Mouse (Mus musculus): Measurements from ENCODE around the gene Flywch2. TPM values are rescaled to one million over a fixed set of nuclear protein-coding genes. Genes with fewer than 3 reads are reported as not detected.

The Flywch2 gene
- polyA plus RNA-seq, 1 experiment, result 10.7 TPM

- TF ChIP-seq CTCF (IDR thresholded peaks at IDR 0.05; ENCODE audit: low read depth, low read length), result no peak
- no peak for TF ChIP-seq POLR2A (IDR thresholded peaks at IDR 0.05; ENCODE audit: insufficient read depth, low read length)
- no peak for TF ChIP-seq EP300 (IDR thresholded peaks at IDR 0.05; ENCODE audit: insufficient read depth, low read depth, low read length)
- no peak overlapping the region for H3K9ac ChIP-seq (ENCODE audit: low read depth, poor library complexity, severe bottlenecking)
- no peak overlapping the region for H3K27ac ChIP-seq (ENCODE audit: insufficient read depth, low read length)
- no peaks in the 10 kb centered on the region; the same call in 1 of the 2 replicates for H3K27me3 ChIP-seq (ENCODE audit: control insufficient read depth, insufficient read depth, low read length, poor library complexity, severe bottlenecking)
- H3K36me3 ChIP-seq (ENCODE audit: control insufficient read depth, insufficient read depth, low read length, poor library complexity, severe bottlenecking), result no peaks in the 10 kb centered on the region
- no peaks in the 10 kb centered on the region for H3K9me3 ChIP-seq (replicated peaks; ENCODE audit: control insufficient read depth, insufficient read depth, low read length, poor library complexity, severe bottlenecking)
- H3K4me1 ChIP-seq (ENCODE audit: control insufficient read depth, insufficient read depth, low read length), result no peaks in the 10 kb centered on the region
- H3K4me3 ChIP-seq (ENCODE audit: low read depth, low read length), result no peak overlapping the region
These were observed 36.3 kb downstream of the Flywch2 start for GRCm38 (mm10) chr17:23749400-23750191.

- H3K27ac ChIP-seq (ENCODE audit: insufficient read depth, low read length), result no peak overlapping the region
- TF ChIP-seq EP300 (IDR thresholded peaks at IDR 0.05; ENCODE audit: insufficient read depth, low read depth, low read length) (no peak), POLR2A (IDR thresholded peaks at IDR 0.05; ENCODE audit: insufficient read depth, low read length) (no peak), CTCF (IDR thresholded peaks at IDR 0.05; ENCODE audit: low read depth, low read length) (peak; percentile 21)
- no peaks in the 10 kb centered on the region; the same call in 1 of the 2 replicates for H3K27me3 ChIP-seq (ENCODE audit: control insufficient read depth, insufficient read depth, low read length, poor library complexity, severe bottlenecking)
- H3K36me3 ChIP-seq (ENCODE audit: control insufficient read depth, insufficient read depth, low read length, poor library complexity, severe bottlenecking), result no peaks in the 10 kb centered on the region
- H3K4me1 ChIP-seq (ENCODE audit: control insufficient read depth, insufficient read depth, low read length), result no peaks in the 10 kb centered on the region
- H3K9ac ChIP-seq (ENCODE audit: low read depth, poor library complexity, severe bottlenecking), result no peak overlapping the region
- H3K9me3 ChIP-seq (replicated peaks; ENCODE audit: control insufficient read depth, insufficient read depth, low read length, poor library complexity, severe bottlenecking), result no peaks in the 10 kb centered on the region
- H3K4me3 ChIP-seq (ENCODE audit: low read depth, low read length), result no peak overlapping the region
These were observed 37.1 kb downstream of the Flywch2 start for GRCm38 (mm10) chr17:23748631-23749391.

- H3K4me3 ChIP-seq (ENCODE audit: low read depth, low read length), result no peak overlapping the region
- H3K27ac ChIP-seq (ENCODE audit: insufficient read depth, low read length), result no peak overlapping the region
- no peak for TF ChIP-seq CTCF (IDR thresholded peaks at IDR 0.05; ENCODE audit: low read depth, low read length)
- no peak for TF ChIP-seq EP300 (IDR thresholded peaks at IDR 0.05; ENCODE audit: insufficient read depth, low read depth, low read length)
- TF ChIP-seq POLR2A (IDR thresholded peaks at IDR 0.05; ENCODE audit: insufficient read depth, low read length), result no peak
- no peaks in the 10 kb centered on the region; the same call in 1 of the 2 replicates for H3K27me3 ChIP-seq (ENCODE audit: control insufficient read depth, insufficient read depth, low read length, poor library complexity, severe bottlenecking)
- H3K4me1 ChIP-seq (ENCODE audit: control insufficient read depth, insufficient read depth, low read length), result no peaks in the 10 kb centered on the region
- H3K9me3 ChIP-seq (replicated peaks; ENCODE audit: control insufficient read depth, insufficient read depth, low read length, poor library complexity, severe bottlenecking), result no peaks in the 10 kb centered on the region
- no peak overlapping the region for H3K9ac ChIP-seq (ENCODE audit: low read depth, poor library complexity, severe bottlenecking)
- H3K36me3 ChIP-seq (ENCODE audit: control insufficient read depth, insufficient read depth, low read length, poor library complexity, severe bottlenecking), result no peaks in the 10 kb centered on the region
These were observed 37.9 kb downstream of the Flywch2 start for GRCm38 (mm10) chr17:23748026-23748425.

GRCm38 (mm10) chr17:23747471-23747870 lies 38.4 kb downstream of the Flywch2 start:
- TF ChIP-seq CTCF (IDR thresholded peaks at IDR 0.05; ENCODE audit: low read depth, low read length) (no peak), POLR2A (IDR thresholded peaks at IDR 0.05; ENCODE audit: insufficient read depth, low read length) (no peak), EP300 (IDR thresholded peaks at IDR 0.05; ENCODE audit: insufficient read depth, low read depth, low read length) (no peak)
- Histone ChIP-seq H3K36me3 (ENCODE audit: control insufficient read depth, insufficient read depth, low read length, poor library complexity, severe bottlenecking) (no peaks in the 10 kb centered on the region), H3K27ac (ENCODE audit: insufficient read depth, low read length) (no peak overlapping the region), H3K9ac (ENCODE audit: low read depth, poor library complexity, severe bottlenecking) (no peak overlapping the region), H3K4me3 (ENCODE audit: low read depth, low read length) (no peak overlapping the region), H3K27me3 (ENCODE audit: control insufficient read depth, insufficient read depth, low read length, poor library complexity, severe bottlenecking) (no peaks in the 10 kb centered on the region; the same call in 1 of the 2 replicates), H3K4me1 (ENCODE audit: control insufficient read depth, insufficient read depth, low read length) (no peaks in the 10 kb centered on the region), H3K9me3 (replicated peaks; ENCODE audit: control insufficient read depth, insufficient read depth, low read length, poor library complexity, severe bottlenecking) (no peaks in the 10 kb centered on the region)

GRCm38 (mm10) chr17:23746767-23747166 lies 39.1 kb downstream of the Flywch2 start:
- Histone ChIP-seq H3K9me3 (replicated peaks; ENCODE audit: control insufficient read depth, insufficient read depth, low read length, poor library complexity, severe bottlenecking) (no peaks in the 10 kb centered on the region), H3K4me3 (ENCODE audit: low read depth, low read length) (no peak overlapping the region), H3K27ac (ENCODE audit: insufficient read depth, low read length) (no peak overlapping the region), H3K27me3 (ENCODE audit: control insufficient read depth, insufficient read depth, low read length, poor library complexity, severe bottlenecking) (no peaks in the 10 kb centered on the region; the same call in 1 of the 2 replicates), H3K4me1 (ENCODE audit: control insufficient read depth, insufficient read depth, low read length) (no peaks in the 10 kb centered on the region), H3K9ac (ENCODE audit: low read depth, poor library complexity, severe bottlenecking) (no peak overlapping the region), H3K36me3 (ENCODE audit: control insufficient read depth, insufficient read depth, low read length, poor library complexity, severe bottlenecking) (no peaks in the 10 kb centered on the region)
- TF ChIP-seq CTCF (IDR thresholded peaks at IDR 0.05; ENCODE audit: low read depth, low read length) (no peak), EP300 (IDR thresholded peaks at IDR 0.05; ENCODE audit: insufficient read depth, low read depth, low read length) (no peak)
